Mouse (Mus musculus) cerebellum, adult 11-12 months (tissue): ENCODE measurements around the gene Gm20662.
A peak's percentile ranks its signal among the peaks of the same experiment; 100 is the strongest.
"Not testable (repeated sequence)": the region's sequence is repeated elsewhere in the genome, so short reads cannot be mapped to it uniquely, and the experiment has no call there.

Source experiments
- DNase-seq: peaks from one replicate; pipeline ENCODE4 v3.0.0; 2022

Gene Gm20662

DNA sequence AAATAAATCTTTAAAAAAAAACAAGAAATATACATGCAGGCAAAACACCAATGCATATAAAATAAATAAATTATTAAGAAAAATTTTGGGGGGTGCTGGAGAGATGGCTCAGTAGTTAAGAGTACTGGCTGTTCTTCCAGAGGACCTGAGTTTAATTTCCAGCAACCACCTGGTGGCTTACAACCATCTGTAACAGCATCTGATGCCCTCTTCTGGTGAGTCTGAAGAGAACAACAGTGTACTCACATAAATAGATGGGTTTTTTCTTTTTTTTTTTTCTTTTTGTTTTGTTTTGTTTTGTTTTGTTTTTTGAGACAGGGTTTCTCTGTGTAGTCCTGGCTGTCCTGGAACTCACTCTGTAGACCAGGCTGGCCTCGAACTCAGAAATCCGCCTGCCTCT lies 17.4 kb downstream of the Gm20662 start:
- not testable (repeated sequence) for DNase-seq

DNA sequence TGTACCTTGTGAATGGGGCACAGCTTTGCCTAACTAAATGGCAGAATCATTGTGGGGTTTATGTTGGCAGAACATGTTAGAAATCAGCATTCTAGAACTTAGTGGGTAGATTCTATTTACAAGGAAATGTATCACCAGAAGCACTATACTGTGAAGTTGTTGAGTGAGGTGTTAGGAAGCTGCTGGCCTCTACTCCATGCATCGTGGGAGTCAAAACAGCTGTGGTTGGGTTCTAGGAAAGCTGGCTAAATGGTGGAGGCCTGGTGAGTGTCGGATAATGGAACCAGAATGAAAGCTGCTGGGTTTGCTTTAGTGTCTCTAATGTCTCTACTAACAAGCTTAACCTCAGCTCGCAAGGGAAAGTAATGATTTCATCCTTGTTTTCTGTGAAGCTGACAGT lies 21.0 kb downstream of the Gm20662 start:
- no peak for DNase-seq

DNA sequence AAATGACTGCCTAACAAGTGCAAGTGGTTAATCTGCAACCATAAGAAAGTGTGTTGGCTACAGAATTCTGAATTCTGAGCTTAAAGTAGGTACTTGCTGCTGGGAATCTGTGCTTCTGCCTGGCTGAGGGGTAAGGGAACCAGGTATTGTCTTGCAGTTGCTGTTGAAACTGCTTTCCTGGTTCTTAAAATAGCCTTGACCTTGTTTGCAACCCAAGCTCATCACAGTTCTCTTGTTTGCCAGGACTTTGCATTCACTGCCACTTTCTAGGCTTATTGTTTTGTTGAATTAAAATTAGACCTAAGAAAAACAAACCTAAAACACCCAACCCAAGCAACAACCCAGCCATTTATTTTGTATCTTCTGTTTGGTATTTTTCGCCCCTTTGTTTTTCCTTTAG lies 24.6 kb downstream of the Gm20662 start:
- no peak for DNase-seq

DNA sequence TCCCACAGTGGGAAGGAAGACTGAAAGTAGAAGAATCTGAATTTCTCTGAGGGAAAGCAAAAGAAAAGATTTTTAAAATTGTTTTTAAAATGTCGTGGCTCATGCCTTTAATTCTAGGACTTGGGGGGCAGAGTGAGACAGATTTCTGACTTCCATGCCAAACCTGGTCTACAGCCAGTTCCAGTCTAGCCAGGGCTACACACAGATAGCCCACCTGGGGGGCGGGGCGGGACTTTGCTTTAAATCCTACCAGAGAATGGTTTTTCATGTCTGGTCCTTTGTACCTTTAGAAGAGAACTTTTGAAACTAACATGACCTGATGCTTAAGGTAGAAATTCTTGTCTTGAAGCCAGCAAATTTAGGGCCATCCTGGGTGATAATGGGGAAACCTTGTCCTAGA lies 27.1 kb downstream of the Gm20662 start:
- no peak for DNase-seq

DNA sequence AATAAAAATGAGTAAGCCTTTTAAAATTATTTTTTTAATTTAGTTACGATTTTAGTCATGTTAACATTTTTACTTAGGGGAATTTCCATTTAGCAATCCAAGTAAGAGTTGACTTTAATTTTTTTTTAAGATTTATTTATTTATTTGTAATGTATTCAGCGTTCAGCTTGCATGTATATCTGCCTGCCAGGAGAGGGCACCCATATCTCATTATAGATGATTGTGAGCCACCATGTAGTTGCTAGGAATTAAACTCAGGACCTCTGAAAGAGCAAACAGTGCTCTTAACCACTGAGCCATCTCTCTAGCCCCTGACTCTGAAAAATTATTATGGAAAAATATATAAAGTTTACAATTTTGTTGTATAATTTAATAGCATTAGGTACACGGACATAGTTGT lies 30.4 kb downstream of the Gm20662 start:
- DNase-seq: no peak

DNA sequence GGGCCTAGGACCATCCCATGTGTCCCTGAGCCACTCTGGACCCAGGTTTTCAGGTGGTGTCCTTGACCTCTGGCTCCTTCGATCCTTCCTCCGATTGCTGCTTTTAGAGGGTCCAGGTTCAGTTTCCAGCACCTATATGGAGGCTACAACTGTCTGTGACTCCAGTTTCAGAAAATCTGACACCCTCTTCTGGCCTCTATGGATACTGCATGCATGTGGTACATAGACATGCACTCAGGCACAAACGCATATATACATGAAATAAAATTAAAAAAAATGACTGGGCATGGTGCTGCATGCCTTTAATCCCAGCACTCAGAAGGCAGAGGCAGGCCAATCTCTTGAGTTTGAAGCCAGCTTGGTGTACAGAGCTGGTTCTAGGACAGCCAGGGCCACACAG lies 31.7 kb downstream of the Gm20662 start:
- DNase-seq: no peak

DNA sequence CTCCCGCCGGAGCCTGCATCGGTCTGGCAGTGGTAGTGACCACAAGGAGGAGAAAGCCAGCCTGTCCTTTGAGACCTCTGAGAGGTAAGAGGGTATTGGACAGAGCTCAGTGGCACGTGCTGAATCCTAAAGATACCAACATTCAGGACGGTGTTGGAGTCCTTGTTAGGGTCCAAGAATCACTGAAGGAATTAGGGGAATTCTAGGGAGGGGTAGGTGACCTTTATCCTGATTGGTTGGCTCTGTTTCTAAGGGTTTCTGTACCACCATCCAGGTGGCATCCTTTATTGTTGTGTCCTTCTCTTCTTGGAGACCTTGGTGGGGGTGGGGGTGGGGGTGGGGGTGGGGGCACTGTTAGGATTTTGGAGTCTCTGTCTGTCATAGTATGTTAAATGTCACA lies 36.0 kb downstream of the Gm20662 start:
- DNase-seq: no peak

DNA sequence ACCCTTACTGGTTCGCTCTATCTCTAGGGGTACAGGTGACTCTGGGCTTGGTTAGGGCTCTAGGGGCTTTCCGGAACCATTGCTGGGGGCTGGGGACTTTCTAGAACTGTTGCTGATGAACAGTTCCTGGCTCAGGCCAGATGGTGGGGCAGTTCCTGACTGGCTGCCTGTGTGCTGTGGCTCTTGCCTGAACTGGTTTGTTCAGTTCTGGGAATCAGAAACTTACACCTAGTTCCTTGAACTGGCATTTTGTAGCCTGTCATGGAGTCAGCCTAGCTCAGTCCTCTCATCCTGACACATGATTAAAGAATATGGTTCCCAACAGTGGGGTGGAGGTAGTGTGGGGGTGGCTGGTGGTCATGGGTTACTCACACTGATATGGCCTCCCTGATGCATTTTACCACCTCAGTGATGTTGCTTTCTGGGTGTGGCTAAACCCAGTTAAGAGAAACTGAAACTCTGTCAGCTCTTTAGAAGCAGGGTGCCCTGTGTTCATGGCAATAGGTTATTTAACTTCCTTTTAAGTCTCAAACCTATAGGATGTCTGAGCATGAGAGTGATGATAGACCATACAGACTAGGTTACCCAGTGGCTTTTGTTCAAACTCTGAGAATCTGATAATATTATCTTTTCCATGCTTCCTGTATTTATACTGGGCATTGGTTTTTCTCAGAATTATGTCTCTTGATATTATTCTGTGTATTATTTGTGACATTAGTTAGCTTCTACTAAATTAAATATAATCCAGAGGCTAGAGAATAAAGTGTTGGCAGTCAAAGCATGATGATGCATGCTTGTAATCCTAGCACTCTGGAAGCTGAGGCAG lies 39.4 kb downstream of the Gm20662 start:
- DNase-seq: no peak

DNA sequence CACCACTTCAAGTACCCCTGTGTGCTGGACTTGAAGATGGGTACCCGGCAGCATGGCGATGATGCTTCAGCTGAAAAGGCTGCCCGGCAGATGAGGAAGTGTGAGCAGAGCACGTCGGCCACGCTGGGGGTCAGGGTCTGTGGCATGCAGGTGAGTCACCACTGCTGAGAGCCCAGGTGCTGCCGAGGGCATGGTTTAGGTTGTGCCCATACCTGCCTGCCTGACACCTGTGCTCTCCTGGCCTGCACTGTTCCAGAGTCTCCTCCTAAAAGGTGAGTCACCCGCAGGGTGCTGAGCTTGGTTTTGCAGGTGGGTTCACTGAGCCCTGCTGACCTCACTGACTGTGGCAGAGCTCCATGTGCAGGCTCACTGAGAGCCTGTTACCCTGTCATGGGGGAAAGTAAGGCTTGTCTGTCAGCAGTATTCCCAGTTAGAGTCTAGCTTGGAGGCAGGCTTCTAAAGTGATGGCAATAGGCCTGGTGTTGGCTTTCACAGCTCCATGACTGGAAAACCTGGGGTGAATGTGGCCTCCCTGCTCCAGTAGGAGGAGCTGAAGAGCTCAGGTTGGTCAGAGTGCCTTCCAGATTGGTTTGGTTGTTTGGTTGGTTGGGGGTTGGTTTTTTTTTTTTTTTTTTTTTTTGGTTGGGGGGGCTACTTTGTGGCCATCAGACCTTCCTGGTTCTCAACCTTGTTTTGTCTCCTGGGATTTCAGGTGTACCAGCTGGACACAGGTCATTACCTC lies 48.8 kb downstream of the Gm20662 start:
- DNase-seq: no peak

DNA sequence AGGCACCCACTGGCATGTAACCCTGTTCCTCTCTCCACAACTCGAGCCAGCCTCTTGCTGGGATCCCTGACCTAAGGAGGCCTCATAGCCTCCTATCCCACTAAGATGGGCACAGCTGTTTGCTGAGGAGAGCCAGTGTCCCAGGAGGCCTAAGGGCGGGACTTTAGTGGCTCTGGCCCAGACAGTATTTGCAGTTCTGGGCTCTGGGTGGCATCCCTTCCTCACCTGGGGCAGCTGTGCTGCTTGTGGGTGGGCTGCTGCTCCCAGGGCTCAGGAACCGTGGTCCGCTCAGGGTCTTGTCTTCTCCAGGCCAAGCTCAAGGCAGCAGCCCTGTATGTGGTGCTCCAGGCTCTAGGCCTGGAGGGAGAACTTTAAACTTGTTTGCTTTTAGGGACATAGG lies 50.4 kb downstream of the Gm20662 start:
- no peak for DNase-seq

DNA sequence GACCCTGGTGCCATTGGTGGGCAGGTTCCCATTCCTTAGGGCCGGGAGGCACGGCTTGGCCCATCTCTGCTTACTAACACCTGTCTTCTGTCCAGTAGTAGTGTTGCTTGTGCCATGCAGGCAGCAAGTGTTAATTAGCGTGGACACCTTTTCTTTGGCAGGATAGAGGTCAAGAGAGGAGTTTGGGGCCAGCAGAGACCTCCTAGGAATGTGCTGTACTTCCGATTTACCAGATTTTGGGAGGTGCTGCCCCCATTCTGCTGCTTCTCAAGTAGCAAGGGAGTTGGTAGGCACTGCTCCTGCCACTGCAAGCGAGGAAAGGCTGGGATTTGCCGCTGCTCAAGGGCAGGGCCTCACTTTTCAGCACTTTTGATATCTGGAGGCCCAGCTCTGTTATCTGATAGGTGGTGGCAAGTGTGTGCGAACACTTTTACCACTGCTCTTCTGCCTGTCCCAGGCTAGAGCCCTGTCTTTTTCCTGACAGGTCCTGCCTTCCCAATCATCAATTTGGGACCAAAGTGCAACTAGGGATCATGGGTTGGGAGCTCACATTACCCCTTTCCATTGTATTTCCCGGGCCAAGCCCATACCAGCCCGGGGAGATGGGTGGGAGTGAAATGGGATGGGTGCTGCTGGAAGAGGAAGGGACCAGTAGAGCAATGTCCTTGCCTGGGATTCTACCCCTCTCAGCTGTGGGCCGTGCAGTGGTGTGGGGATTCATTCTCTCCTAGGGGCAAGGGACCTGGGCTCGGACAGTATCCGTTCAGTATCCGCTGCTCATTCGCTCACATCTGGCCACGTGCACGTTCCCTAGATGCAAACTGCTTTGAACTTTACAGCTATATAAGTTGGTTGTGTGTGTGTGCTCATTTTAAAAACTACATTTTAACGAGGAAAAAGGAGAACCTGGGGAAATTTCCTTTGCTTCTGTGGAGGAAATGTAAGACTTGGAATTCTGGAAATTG lies 51.7 kb downstream of the Gm20662 start:
- DNase-seq: peak; percentile 33

DNA sequence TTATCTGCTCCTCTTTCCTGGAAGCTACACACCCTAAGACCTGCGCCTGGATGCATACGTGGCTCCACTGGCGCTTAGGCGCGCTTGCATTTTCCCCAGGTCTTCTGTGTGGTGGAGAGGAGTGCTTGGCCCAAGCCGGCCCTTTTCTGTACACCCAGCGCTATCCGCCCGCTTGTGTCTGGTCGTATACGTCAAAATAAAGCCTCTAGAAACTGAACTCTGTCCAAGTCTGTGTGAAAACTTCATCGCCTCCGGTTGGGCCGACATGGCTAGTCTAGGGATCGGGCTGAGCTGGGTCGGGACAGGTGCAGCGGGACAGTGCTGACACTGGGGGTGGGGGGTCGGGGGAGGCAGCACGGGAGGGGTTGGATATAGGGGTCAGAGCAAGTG lies 52.4 kb downstream of the Gm20662 start:
- peak; percentile 55 for DNase-seq

DNA sequence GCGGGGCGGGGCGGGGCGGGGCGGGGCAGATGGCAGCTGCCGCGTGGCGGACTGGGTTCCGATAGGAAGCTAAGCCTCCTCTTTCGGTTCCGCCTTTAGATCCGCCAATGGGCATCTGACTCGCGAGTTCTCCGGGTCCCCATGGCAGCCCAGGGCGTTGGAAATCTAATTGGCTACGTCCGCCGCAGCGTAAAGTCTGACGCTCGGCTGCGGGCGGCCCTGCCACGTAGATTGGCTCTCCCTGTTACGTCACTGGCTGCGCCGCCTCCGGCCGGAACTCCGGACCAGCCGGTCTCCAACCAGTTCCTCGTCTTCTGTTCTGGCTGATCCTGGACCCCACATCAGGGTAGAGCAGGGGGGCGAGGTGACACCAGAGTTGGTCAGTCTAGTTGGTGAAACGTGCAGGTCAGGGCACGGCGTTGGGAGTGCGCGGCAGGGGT lies 52.9 kb downstream of the Gm20662 start, which contains the start of gene Gmppb:
Gmppb (plus strand) TSS at position 227 of the 440 bp plus-strand sequence.
- DNase-seq: peak; percentile 96

DNA sequence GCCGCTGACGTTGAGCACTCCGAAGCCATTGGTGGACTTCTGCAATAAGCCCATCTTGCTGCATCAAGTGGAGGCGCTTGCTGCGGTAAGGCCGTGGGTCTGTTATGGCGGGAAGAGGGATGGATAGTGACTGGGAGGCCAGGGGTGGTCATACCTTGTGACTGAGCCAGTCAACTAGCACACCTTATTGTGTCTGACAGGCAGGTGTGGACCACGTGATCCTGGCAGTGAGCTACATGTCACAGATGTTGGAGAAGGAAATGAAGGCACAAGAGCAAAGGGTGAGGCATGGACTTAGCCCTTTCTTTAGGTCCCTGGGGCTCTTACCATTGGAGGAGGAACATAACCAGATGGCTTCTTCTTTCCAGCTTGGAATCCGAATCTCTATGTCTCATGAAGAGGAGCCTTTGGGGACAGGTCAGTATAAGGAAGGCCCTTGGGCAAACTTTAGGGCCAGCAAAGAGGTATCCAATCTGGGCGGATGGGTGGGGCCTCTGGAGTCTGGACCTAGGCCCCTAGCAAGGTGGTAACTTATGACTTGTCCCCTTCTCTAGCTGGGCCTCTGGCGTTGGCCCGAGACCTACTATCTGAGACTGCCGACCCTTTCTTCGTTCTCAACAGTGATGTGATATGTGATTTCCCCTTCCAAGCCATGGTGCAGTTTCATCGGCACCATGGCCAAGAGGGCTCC lies 53.6 kb downstream of the Gm20662 start:
- peak; percentile 49 for DNase-seq

DNA sequence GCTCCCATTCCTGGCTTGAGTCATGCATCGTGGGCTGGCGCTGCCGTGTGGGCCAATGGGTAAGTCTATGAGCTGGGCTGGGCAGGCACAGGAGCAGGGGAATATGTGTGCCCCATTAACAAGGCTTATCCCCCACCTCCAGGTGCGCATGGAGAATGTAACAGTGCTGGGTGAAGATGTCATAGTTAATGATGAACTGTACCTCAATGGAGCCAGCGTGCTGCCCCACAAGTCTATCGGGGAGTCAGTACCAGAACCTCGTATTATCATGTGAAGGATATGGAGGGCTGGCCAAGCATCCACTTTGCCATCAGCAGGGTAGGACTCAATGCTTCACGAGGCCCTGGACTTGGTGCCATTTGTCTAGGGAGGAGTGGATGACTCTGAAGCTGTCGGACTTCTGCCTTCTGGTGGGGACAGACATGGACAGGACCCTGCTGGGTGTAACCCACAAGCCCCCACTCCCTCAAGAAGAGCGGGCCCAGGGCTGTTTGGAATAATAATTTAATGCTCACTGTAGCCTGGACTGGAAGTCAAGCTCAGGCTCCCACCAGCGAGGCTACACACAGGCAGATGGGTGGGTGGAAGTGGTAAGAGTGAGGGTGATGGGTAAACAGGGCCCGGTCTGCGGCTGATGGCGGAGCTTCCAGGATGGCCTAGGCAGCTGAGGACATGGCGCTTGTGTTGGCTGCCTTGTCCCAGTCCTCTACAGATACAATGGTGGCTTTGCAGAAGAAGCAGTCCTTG lies 55.2 kb downstream of the Gm20662 start:
- peak; percentile 41 for DNase-seq

DNA sequence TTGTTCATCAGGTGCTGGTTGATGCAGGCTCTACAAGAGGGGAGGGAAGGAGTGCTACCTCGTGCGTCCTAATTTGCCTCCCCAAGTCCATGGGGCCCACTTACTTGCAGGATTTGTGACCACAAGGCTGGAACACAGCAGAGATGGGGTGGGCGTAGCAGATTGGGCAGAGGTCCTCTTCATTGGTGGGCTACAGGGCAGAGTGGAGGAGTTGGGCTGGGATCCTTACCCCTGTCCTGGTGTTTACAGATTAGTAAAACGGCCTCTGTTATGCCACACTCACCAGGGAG lies 55.7 kb downstream of the Gm20662 start:
- DNase-seq: peak; percentile 49

DNA sequence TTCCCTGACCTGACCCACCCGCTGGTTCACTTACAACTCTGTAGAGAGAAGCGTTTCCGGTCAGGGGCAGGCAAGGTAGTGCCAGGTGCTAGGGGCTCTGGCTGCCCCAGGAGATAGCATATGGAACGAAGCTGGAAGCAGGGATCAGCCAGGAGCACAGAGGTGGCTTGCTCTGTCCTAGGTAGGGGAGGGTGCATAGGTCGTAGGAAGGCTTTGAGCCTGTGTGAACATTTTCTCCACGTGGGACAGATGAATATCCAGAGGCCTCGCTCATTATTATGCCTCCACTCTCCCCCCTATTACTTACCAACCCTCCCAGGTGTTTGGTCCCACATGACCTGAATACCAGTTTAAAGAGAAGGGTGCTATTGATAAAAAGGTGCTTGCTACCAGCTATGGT lies 56.3 kb downstream of the Gm20662 start:
- DNase-seq: no peak

DNA sequence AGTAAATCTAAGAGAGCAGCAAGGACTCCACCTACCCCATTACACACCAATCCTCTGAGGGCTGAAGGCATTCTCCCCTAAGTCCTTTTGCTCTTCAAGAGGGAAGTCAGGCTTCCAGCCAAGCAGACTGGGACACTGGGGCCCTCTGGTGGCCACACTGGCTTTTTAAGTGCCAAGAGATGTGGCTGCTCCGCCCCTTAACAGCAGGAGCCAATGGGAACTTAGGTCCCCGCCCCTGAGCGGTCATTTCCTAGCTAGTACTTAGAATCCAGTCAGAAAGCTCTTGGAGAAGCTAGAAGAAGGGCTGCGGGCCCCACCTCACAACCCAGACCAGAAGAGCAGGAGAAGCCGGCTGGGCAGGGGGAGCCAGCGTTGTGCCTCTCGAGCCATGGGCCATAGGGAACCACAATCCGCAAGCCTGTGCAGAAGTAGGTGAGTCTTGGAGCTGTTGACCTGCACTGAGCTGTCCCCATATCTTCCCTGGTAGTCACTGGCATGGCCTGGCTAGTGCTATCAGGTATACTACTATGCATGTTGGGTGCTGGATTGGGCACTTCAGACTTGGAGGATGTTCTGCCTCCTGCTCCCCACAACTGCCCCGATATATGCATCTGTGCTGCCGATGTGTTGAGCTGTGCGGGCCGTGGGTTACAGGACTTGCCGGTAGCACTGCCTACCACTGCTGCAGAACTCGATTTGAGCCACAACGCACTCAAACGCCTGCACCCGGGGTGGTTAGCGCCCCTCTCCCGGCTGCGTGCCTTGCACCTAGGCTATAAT lies 56.9 kb downstream of the Gm20662 start, which contains the start of gene Amigo3:
Amigo3 (plus strand) TSS at position 275 of the 780 bp plus-strand sequence.
- DNase-seq: peak; percentile 92

DNA sequence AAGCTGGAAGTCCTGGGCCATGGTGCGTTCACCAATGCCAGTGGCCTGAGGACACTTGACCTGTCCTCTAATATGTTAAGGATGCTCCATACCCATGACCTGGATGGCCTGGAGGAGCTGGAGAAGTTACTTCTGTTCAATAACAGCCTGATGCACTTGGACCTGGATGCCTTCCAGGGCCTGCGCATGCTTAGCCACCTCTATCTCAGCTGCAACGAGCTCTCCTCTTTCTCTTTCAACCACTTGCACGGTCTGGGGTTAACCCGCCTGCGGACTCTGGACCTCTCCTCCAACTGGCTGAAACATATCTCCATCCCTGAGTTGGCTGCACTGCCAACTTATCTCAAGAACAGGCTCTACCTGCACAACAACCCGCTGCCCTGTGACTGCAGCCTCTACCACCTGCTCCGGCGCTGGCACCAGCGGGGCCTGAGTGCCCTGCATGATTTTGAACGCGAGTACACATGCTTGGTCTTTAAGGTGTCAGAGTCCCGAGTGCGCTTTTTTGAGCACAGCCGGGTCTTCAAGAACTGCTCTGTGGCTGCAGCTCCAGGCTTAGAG lies 57.6 kb downstream of the Gm20662 start:
- DNase-seq: peak; percentile 50

DNA sequence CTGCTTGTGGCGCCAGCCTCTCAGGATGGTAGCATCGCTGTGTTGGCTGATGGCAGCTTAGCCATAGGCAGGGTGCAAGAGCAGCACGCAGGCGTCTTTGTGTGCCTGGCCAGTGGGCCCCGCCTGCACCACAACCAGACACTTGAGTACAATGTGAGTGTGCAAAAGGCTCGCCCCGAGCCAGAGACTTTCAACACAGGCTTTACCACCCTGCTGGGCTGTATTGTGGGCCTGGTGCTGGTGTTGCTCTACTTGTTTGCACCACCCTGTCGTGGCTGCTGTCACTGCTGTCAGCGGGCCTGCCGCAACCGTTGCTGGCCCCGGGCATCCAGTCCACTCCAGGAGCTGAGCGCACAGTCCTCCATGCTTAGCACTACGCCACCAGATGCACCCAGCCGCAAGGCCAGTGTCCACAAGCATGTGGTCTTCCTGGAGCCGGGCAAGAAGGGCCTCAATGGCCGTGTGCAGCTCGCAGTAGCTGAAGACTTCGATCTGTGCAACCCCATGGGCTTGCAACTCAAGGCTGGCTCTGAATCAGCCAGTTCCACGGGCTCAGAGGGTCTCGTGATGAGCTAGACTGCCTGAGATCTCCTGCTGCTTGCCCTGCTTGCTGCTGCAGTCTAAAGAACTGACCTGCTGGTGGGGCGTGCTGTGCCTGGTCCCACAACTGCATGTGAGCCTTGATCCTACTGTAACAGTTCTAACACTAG lies 58.3 kb downstream of the Gm20662 start:
- DNase-seq: peak; percentile 36
